Mouse (Mus musculus) adrenal gland, postnatal 14 days (tissue): Measurements from ENCODE around the gene Cdk10. TPM values are rescaled to one million over a fixed set of nuclear protein-coding genes. Genes with fewer than 3 reads are reported as not detected.

Experiments
- DNase-seq: peaks from one replicate; pipeline ENCODE4 v3.0.0; 2021; ENCODE audit warnings: mixed read lengths
- total RNA-seq: library from RNA; stranded (reverse); gene quantifications from 2 replicates; pipeline ENCODE4 v1.2.3, GENCODE M21; 2021

Gene Cdk10
- total RNA-seq, 1 experiment from 2014 or later, result 53.1 TPM

DNA sequence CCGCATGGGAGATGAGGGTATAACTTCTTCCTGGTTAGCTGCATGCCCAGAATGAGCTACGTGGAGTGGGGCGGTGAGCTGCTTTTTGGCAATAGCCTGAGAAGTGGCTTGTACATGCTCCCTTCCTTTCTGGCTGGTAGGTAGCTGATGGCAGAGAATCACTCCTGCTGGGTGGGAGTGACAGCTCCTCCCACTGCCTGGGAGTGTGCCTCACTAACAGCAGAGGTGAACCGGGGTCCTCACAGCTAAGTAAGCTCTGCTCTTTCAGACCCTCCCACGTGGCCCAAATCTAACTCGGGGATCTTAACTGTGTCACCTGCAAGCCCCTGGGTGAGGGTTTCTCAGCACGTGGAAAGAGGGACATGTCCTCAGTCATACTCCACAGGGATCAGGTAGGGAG lies 7.9 kb downstream of the Cdk10 start:
- DNase-seq, result no peak

DNA sequence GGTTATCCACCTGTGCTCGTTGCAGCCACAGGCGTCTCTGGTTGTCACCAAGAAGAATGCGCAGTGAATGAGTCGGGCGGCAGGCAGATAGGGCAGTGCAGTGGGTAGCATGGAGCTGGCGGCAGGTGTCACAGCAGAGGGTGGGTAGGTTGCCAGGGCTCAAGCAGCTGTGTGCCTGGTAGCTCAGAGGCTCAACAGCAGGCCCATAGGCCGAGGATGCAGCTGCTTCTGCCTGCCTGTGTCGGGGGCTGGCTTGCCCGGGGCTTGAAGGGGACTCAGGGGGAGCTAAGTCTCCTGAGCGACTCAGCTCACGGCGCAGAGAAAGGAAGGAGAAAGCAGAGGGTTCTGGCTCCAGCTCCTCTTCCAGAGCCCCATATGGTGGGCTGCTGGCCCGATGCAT lies 8.7 kb downstream of the Cdk10 start:
- DNase-seq, result no peak

DNA sequence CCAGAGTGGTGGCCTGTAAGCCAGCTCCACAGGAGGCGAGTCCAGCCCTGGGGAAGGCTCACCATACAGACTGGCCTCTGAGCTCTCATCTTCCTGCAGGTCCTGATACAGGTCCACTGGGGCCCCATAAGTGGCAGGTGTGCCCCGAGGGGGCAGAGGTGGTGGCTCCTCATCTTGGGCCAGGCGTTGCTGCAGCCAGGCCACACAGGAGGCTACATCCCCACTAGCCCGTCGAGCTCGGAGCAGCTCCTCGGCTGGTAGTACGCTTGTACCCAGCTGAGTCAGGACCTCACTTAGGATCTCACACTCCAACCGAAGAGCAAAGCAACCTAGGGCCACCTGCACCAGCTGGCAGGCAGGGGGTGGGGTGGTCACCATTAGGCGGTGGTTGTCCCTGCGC lies 9.1 kb downstream of the Cdk10 start:
- DNase-seq, result no peak

DNA sequence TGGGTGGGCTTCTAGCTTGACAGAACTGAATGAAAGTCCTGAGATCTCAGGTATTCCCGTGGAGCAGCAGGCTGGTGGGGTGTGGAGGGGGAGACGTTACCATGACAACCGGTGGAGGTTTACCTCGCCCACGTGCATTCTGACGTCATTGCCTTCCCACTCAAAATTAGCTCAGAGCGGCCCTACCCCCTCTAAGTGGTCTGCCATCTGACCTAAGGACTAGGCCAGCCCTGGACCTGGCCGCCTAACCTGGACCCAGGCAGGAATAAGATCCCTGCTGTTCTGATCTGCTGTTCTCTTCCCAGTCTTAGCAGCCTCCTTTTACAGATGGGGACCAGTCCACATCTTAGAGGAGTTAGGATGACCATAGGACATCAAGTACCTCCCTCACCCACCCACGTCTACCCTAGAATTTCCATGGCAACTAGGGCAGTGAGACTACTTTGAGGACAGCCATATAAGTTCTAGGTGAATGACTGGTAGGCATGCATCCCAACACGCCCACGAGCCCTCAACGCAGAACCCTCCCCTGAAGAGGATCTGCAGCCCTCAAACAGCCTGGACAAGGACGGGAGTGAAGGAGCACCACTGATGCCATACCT lies 10.4 kb downstream of the Cdk10 start:
- DNase-seq, result no peak

DNA sequence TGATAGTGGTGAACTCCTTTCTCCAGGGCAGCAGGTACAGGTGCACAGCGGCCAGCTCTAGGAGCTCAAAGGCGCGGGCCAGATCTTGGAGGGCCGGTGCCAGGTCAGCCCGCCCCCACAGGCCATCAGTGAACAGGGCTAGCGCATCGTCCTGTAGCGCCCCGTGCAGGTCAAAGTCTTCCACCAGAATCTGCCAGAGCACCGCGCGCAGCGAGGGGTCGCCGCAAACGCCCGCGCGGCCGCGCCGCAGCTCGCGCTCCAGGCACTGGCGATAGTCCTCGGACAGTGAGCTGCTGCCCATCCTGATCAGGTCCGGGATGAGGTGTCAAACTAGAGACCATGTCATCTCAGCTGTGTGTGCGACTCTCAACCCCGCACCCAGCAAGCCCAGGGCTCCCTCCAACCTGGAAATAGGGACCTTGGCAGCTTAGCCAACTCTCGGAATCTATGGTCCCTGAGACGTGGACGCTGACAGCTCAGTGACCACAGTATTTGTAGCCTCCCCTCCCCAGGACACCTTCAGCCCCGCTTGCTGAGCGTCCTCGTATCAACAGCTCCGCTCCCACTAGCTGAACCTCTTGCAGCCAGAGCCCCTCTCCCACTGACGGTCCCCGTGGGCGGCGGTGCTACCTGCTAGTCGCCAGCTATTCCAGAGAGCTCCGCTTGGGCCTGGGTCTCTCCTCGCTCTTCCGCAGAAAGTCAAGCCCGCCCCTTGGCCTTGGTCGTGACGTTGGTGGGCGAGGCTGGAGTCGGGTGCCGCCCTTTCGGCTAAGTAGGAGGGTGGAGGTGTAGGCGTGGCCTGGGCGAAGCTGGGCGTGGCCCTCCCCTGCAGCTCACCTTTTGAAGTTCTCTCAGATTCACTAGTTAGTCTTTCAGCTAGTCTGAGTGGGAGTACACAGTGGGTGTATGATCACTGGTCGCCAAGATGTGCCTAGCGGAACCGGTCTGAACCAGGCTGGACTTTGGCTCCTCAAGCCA lies 11.2 kb downstream of the Cdk10 start, which contains the start of gene Spata2l:
Gene Spata2l (minus strand): TSS at position 714 of the 978 bp plus-strand sequence.
- peak; percentile 95 for DNase-seq

DNA sequence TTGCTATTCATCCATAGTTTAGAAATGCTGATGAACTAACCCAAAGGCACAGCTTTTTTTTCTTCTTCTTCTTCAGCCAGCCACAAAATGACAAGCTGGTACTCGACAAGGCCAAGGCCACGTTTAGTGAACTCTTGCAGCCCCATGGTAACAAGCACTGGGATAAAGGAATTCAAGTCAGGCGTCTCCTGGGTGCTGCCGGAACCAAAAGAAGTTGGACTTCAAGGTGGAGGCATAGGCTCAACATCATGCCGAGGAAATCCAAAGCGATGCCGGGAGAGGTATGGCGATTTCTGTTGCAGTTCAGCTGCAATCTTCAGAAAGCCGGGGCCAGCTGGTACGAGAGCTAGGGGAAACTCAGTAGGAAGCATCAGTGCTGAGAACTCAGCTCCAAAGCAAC lies 14.8 kb downstream of the Cdk10 start:
- DNase-seq, result peak; percentile 60

DNA sequence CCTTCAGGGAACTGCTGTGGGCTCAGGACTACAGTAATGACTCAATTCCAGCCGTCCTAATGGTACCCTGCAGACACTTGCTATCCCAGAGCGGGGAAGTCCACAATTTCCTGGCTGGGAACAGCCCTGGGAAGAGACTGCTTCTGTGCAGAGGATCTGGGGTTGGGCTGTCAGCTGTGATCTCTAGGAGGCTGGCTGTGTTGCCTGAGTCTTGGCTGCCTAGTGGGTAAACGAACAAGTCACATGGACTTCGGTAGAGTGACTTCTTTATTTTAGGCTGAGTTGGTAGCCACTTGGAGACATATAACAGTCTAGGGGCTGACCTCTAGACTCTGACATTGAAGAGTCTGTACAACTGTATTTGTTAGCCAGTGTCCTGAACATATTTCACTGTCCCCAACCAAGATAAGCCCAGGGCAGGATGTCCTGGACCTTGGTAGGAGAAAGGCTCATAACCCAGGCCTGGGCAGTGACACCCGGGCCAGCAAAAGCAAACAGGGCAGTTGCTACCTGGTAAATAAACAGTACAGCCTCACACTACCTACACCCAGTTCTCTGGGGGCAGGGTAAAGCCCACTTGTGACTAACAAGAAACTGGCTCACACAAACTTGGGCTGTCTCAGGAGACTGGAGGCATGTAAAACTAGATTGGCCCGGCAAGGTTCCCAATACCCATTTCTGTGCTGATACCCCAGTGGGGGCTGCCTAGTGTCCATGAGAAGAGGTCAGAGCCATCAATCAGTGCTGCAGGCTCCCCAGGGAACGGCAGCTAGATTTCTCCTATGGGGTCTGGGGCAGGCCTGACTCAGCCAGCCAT lies 17.7 kb downstream of the Cdk10 start:
- no peak for DNase-seq

DNA sequence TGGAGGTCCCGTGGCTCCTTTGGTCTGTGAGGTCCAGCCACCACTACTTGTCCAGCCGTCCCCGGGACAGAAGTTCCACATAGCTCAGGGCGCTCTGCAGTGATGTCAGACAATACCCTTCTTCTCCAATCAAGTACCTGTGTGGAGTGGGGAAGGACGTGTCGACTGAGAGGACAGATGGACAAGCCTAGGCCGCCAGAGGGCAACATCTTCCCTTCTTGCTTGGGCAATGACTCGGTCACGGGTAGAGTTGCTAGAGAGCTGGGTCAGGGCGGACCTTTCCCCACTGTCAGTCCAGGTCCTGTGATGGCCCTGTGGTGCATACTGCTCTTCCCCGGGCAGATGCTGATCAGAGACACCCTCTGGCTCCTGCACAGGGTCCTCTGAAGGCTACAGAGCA lies 18.4 kb downstream of the Cdk10 start:
- DNase-seq, result no peak

DNA sequence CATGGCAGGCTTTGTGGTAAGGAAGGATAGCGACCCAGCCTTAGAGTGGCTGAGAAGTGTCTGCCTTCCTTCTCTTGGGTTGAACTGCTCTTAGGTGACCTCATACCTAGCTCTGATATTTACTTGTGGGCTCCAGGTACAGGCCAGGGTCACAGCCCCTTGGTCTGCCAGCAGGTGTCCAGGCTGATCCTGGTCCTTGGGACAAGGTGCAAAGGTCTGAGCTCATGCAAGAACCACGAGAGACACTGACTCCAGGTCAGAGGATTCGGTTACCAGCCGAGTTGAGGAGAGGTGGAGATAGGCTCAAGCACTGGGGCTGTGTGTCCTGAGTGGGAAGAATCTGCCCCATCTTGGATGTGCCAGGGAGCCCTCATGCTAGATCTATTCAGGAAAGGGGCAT lies 19.7 kb downstream of the Cdk10 start:
- no peak for DNase-seq

DNA sequence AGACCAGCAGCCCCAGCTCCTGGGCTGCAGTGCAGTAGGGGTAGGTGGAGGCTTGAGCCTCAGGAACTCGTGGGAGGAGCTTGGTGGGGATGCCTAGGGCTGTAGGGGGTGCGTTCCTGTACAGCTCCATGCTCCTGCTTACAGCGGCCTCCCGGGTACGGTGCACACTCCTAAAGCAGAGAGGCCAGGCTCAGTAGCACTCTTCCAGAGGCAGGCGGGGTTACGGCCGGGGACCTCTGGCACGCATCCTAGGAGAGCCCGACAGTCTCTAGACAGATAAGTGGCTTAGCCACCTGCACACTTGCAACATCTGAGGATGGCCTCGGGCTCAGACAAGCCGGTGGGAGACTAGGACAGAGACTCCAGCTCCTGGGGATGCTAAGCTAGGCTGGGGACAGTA lies 20.9 kb downstream of the Cdk10 start:
- no peak for DNase-seq

DNA sequence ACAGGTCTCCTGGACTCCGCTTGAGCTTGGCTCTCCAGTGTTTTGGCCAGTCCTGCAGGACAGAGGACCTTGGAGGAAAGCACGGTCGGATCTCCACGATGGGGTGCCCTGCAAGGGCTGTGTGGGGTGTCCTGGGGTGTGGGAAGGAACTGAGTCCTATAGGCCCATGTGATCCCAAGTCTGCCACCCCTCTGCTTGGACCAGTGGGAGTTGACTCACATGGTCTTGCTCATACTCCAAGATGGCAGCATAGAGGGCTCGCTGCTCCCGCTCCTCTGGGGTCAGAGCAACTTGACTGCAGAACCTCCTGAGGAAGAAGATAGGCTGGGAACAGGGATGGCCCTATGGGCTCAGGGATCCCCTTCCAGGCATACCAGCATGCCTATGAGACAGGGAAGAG lies 23.1 kb downstream of the Cdk10 start:
- no peak for DNase-seq

DNA sequence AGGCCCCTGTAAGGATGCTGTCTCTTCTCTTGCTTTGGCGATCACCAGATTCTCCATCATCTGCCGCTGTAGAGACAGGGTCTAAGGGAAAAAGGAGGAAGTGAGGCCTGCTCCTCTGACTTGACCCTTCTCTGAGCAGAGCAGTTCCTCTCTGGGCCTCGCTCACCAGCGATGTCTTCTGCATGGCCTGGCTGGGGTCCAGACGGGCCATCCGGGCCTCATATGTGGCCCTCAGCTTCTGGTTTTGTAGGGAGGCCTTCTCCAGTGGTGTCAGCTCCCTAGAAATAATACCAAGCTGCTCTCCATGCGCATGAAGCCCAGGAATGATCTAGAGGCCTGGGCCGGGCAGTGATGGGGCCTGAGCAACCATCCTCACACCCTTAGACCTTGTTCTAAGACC lies 24.0 kb downstream of the Cdk10 start:
- no peak for DNase-seq

DNA sequence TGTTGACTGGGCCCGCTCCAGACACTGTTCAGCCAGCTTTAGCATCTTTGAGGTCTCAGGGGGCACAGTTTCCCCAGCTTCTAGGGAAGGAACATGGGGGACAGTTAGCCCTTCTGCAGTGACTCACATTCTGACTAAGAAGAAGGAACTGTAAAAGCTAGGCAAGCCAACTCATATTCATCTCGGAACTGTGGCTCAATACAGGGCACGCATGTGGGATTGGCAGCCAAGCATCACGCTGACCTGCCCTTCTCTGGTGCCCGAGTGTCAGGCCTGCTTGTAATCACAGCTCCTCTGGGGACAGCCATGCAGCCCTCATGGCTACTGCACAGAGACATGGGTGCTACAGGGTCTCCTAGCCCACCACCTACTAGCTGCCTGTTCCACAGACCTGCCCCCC lies 26.3 kb downstream of the Cdk10 start:
- no peak for DNase-seq

DNA sequence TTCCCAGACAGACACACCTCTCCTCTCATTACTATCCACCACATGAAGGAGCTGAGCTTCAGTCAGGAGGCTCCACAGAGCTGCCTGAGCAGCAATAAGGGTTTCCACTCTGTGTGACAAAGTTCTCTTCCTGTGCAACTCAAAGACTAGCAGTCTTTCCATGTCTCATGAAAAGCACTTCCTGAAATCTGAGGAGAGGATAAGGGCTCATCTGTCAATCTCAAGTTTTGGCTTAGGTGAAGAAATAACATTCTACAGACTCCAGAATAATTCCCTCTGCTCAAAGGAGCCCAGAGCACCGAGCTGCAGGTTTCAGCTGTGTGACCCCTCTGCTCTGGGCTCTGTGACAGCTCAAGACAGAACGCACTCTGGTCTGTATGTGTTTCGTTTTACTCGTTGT lies 28.3 kb downstream of the Cdk10 start:
- no peak for DNase-seq

DNA sequence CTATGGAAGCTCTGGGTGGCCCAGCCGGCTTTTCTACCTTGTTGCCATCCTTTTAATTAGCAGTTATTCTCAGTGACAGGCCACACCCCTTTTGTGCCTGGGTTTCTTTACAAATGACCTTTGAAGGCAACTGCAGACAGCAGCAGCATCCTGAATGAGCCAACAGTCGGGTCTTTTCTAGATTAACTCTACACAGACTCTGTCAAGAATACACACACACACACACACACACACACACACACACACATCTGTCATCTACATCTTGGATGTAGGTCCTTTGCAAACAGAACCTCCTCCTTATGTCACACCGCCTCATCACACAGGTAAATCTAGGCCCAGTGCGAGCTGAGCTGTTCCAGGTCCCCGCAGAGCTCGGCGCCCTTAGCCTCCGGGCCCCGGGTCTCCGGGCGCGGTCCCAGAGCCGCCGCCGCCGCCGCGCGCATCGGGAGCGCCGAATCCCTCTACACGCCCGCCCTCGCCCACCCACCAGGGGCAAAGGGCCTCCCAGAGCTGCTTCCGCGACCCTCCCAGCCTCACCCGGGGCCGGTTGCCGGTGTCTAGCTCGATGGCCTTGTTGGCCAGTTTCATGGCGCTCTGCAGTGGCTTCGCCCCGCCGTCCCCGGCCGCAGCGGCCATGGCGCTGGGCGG lies 28.9 kb downstream of the Cdk10 start:
- DNase-seq, result no peak

DNA sequence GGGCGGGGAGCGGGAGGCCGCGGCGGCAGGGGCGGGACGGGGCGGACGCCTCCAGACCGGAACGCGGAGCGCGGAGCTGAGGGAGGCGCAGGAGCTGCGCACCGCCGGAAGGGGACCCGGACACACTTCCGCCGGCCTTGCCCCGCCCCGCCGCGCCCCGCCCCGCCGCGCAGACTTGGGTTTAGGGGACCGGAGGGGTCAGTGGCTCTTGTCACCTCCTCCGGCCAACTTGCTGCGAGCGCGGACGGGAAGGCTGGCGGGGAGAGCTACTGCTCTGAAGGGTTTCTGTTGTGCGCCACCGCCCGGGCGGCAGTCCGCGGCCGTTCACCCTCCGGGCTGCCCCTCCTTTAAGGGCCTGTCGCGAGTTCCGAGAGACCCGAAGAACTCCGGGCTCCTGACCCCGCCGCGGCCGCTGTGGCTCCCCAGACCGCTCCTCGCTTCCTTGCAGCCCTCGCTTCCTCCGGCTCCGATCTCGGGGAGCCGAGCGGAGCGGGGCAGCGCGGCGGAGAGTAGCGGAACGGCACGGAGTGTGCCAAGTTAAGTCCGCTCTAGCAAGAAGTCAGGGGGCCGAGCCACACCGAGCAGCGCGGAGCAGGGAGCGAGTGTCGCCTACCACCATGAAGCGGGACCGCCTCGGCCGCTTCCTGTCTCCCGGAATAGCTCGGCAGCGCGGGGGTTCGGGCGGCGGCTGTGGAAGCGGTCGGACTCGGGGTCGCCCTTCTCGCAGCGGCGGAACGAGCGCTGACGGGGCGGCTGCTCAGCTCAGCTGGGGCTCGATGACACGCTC lies 29.6 kb downstream of the Cdk10 start, which contains the start of the genes Zfp276 and Vps9d1:
Gene Zfp276 (plus strand): TSS at position 97 of the 787 bp plus-strand sequence.
Gene Vps9d1 (minus strand): TSS at position 250 of the 787 bp plus-strand sequence.
- DNase-seq, result peak; percentile 95

DNA sequence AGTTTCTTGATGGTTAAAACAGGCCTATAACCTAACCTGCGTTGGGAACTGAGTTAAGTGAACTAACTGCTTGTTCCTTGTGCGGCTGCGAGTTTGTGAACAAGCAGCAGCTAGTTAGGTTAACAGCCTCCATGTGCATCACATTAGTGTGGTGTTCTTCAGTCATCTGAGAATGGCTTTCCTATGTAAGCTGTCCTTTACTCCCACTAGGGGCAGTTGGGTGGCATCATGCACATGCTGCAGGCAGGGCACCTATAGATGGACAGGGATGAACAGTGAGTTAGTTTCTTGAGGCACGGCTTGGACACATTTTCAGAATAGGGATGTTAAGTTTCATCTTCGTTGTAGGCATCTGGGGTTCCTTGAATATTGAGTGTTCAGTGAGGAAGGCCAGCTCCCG lies 30.5 kb downstream of the Cdk10 start:
- DNase-seq, result no peak

DNA sequence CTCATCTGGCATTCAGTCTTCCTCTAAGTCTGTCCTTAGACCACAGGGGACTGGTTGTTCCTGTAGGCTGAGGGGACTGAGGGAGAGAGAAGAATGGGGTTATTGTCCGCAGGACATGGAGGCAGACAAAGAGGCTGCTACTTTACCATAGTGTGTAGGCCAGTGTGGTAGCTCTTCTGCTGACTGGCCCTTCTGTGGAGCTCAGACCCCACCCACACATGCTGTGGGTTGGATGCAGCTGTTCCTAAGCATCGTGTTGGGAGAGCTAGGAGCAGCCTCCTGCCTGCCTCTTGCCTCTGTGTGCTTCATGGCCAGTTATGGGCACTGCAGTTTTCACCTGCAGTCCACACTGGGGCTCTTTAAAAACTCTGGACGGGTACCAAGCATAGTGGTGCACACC lies 32.5 kb downstream of the Cdk10 start:
- no peak for DNase-seq

DNA sequence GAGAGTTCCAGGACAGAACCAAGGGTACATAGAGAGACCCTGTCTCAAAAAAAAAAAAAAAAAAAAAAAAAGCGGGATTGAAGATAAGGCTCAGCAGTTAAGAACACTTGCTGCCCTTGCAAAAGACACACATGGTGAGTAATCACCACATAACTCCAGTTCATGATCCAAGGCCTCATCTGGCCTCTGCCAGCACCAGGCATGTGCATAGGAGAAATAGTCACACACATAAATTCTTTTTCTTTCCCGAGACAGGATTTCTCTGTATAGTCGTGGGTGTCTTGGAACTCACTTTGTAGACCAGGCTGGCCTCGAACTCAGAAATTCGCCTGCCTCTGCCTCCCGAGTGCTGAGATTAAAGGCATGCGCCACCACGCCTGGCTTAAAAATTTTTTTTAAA lies 33.0 kb downstream of the Cdk10 start:
- DNase-seq, result peak; percentile 57

DNA sequence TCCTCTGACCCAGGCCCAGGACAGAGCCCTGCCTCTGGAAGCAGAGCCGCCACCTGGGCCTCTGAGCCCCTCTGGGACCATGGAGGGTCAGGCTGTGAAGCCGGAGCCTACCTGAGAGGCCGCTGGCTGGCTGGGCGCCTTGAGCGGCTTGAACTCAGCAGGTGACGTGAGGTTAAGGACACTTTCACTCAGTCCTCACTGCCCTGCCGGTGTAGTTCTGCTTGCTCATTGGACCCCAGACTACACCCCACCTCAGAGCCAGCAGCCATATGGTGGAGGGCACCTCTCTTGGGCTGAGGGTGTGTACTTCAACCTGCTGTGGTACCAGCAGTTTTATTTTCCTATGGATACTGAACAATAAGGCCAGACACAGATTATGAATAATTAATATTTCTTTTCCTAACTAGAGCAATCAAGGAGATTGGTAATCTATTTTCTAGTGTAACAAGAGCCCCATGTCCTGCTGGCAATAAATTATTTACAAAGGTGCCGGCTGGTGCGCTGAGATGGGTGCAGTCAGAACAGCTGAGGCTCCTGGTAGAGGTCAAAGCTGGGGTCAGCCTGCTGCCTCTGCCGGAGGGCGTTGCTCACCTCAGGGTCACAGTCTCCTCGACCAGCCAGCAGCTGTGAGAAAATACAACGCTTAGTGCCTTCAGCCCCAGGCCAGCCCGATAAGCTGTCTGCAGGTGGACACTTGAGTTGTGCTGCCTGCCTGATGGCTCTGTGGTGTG lies 43.4 kb downstream of the Cdk10 start:
- no peak for DNase-seq

DNA sequence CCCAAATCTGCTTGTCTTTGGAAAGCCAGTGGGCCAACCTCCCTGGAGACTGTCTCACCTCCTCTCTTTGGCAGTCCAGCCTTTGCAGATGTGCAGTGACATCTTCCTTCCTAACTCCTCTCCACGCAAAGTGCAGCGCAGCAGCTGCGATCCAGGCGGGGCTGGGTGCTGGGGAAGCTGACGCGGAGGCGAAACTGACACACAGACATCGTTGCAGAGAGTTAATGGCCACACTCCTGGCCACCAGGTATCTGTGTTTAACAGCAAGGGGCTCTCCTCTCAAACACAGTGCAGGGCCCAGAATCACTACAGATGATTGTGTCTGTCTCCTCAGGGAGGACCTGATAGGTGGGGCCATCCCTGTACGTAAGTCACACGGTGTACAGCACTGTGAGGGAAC lies 46.5 kb downstream of the Cdk10 start:
- DNase-seq, result no peak
